Mouse (Mus musculus): ENCODE results near the gene Saysd1. TPM values are rescaled to one million over a fixed set of nuclear protein-coding genes. Genes with fewer than 3 reads are reported as not detected.

Saysd1 gene
- polyA plus RNA-seq, 2 experiments = 1.9 to 4.1 TPM

DNA sequence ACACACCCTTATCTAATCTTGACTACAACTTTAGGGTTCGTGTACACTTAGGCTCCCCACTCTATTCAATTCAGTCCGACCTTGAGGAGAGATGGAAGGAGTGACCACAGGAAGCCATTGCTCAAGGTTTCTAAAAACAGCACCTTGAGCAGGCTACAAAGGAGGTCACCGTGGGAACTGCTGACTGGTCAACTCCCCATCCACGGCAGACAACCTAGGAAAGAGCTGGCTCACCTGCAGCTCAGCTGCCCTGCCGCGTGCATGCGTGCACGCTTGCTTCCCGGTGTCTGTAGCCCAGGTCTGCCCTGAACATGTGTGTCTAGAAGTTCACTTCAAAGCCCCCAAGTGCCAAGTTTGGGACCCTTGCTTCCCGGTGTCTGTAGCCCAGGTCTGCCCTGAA is 19.3 kb upstream of the Saysd1 start:
- peaks cover 0 to 13% of the 10 kb centered on the region in 2 experiments; a peak in 2 of 4 replicates for H3K4me1 ChIP-seq (replicated peaks; ENCODE audit: control insufficient read depth in 2 of 2, insufficient read depth in 2 of 2, low read length in 1 of 2)
- no peaks in the 10 kb centered on the region for H3K36me3 ChIP-seq (replicated peaks; ENCODE audit: control insufficient read depth, insufficient read depth, low read depth)
- no peaks in the 10 kb centered on the region for H3K27me3 ChIP-seq (ENCODE audit: control insufficient read depth, insufficient read depth, low read length)
- WGBS (ENCODE audit: insufficient replicate concordance) = 63% methylated on average over 10 of the region's 10 CpGs
- no peak overlapping the region for H3K9ac ChIP-seq (replicated peaks)
- no peaks in the 10 kb centered on the region for H3K9me3 ChIP-seq (ENCODE audit: control insufficient read depth, low read length)
- DNase-seq (ENCODE audit: low read depth in 3 of 3, low spot score in 3 of 3) = no peak
- H3K4me3 ChIP-seq (ENCODE audit: insufficient read depth in 1 of 2, low read depth in 2 of 2, low read length in 2 of 2) = no peak overlapping the region
- TF ChIP-seq EP300 (IDR thresholded peaks at IDR 0.05; ENCODE audit: low read depth) (no peak), CTCF (IDR thresholded peaks at IDR 0.05; ENCODE audit: low read depth) (no peak)
- no peak overlapping the region for H3K4me2 ChIP-seq (ENCODE audit: low read depth)
- H3K27ac ChIP-seq = no peak overlapping the region
- ATAC-seq (ENCODE audit: insufficient read depth) = no peak

DNA sequence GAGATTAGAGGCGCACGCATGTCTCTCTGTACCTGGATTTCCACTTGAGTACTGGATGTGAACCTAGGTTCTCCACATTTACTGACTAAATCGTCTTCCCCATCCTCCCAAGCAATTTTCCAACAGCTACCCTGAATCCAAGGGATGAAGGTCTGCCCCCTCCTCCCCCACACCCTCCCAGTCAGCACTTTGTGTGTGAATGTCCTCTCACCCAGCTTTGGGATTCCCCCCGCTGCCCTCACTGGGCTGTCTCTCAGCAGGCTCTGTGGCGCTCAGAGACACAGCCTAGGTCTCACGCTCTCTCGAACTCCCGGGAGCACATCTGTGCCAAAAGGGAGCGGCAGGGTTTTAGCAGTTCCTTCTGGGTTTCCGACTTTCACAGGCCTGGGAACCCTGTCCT is 17.4 kb upstream of the Saysd1 start:
- H3K9me3 ChIP-seq (ENCODE audit: control insufficient read depth, low read length) = no peaks in the 10 kb centered on the region
- 71% methylated on average over 10 of the region's 10 CpGs for WGBS (ENCODE audit: insufficient replicate concordance)
- no peak overlapping the region for H3K4me2 ChIP-seq (ENCODE audit: low read depth)
- H3K36me3 ChIP-seq (replicated peaks; ENCODE audit: control insufficient read depth, insufficient read depth, low read depth) = no peaks in the 10 kb centered on the region
- no peak overlapping the region for H3K27ac ChIP-seq
- TF ChIP-seq CTCF (IDR thresholded peaks at IDR 0.05; ENCODE audit: low read depth) = no peak
- no peak for TF ChIP-seq EP300 (IDR thresholded peaks at IDR 0.05; ENCODE audit: low read depth)
- H3K27me3 ChIP-seq (ENCODE audit: control insufficient read depth, insufficient read depth, low read length) = no peaks in the 10 kb centered on the region
- ATAC-seq (ENCODE audit: insufficient read depth) (no peak), DNase-seq (ENCODE audit: low read depth in 3 of 3, low spot score in 3 of 3) (no peak)
- H3K4me3 ChIP-seq (ENCODE audit: insufficient read depth in 1 of 2, low read depth in 2 of 2, low read length in 2 of 2) = no peak overlapping the region
- no peak overlapping the region for H3K9ac ChIP-seq (replicated peaks)
- H3K4me1 ChIP-seq (replicated peaks; ENCODE audit: control insufficient read depth in 2 of 2, insufficient read depth in 2 of 2, low read length in 1 of 2) = peaks cover 0 to 5% of the 10 kb centered on the region in 2 experiments; a peak in 2 of 4 replicates

DNA sequence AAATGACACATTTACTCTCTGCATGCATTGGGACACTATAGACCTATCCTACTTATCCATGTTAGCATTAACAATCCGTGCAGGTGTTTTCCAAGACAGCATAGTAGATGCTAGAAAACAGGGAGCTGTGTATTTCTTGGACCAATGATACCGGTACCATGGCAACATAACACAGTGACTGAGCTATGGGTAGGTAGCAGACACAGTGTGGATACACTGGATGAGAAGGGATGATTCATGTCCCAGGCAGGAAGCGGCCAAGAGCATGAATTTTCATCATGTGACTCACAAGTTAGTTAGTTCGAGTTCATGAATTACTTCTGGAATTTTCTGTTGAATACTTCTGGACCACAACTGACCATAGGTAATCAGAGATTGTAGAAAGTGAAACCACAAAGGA is 16.6 kb upstream of the Saysd1 start:
- TF ChIP-seq EP300 (IDR thresholded peaks at IDR 0.05; ENCODE audit: low read depth) = no peak
- no peak for TF ChIP-seq CTCF (IDR thresholded peaks at IDR 0.05; ENCODE audit: low read depth)
- Histone ChIP-seq H3K4me1 (replicated peaks; ENCODE audit: control insufficient read depth in 2 of 2, insufficient read depth in 2 of 2, low read length in 1 of 2) (peaks cover 0 to 5% of the 10 kb centered on the region in 2 experiments; a peak in 2 of 4 replicates), H3K36me3 (replicated peaks; ENCODE audit: control insufficient read depth, insufficient read depth, low read depth) (no peaks in the 10 kb centered on the region), H3K9me3 (ENCODE audit: control insufficient read depth, low read length) (no peaks in the 10 kb centered on the region), H3K4me2 (ENCODE audit: low read depth) (no peak overlapping the region), H3K27me3 (ENCODE audit: control insufficient read depth, insufficient read depth, low read length) (no peaks in the 10 kb centered on the region), H3K27ac (no peak overlapping the region), H3K4me3 (ENCODE audit: insufficient read depth in 1 of 2, low read depth in 2 of 2, low read length in 2 of 2) (no peak overlapping the region), H3K9ac (replicated peaks) (no peak overlapping the region)
- DNase-seq (ENCODE audit: low read depth in 3 of 3, low spot score in 3 of 3) (no peak), ATAC-seq (ENCODE audit: insufficient read depth) (no peak)
- 60% methylated on average over 4 of the region's 4 CpGs for WGBS (ENCODE audit: insufficient replicate concordance)

DNA sequence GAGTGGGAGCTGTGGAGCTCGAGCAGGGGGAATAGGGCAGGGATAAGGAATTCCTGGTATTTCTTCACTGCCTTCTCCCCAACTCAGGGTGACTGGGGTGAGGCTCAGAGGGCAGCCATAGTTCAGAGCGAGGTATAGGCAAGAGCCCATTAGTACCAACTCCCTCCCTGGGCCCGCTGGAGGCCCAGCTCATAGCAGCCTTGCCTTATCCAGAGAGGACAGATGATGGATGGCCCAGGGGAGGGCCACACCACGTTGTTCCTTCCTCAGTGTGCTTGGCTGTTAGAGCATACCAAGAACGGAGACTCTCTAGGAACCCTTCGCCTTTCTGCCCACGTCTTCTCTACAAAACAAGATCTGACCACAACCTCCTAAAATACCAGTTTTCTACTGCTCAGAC is 15.9 kb upstream of the Saysd1 start:
- Histone ChIP-seq H3K27me3 (ENCODE audit: control insufficient read depth, insufficient read depth, low read length) (no peaks in the 10 kb centered on the region), H3K4me1 (replicated peaks; ENCODE audit: control insufficient read depth in 2 of 2, insufficient read depth in 2 of 2, low read length in 1 of 2) (peaks cover 0 to 5% of the 10 kb centered on the region in 2 experiments; a peak in 2 of 4 replicates), H3K36me3 (replicated peaks; ENCODE audit: control insufficient read depth, insufficient read depth, low read depth) (no peaks in the 10 kb centered on the region), H3K9ac (replicated peaks) (no peak overlapping the region), H3K4me2 (ENCODE audit: low read depth) (no peak overlapping the region), H3K27ac (no peak overlapping the region), H3K9me3 (ENCODE audit: control insufficient read depth, low read length) (no peaks in the 10 kb centered on the region), H3K4me3 (ENCODE audit: insufficient read depth in 1 of 2, low read depth in 2 of 2, low read length in 2 of 2) (no peak overlapping the region)
- no peak for DNase-seq (ENCODE audit: low read depth in 3 of 3, low spot score in 3 of 3)
- WGBS (ENCODE audit: insufficient replicate concordance) = 48% methylated on average over 7 of the region's 7 CpGs
- TF ChIP-seq CTCF (IDR thresholded peaks at IDR 0.05; ENCODE audit: low read depth) = no peak
- TF ChIP-seq EP300 (IDR thresholded peaks at IDR 0.05; ENCODE audit: low read depth) = no peak
- ATAC-seq (ENCODE audit: insufficient read depth) = 0 out of 2 replicates have a peak, but pooled peaks have one; percentile 11

DNA sequence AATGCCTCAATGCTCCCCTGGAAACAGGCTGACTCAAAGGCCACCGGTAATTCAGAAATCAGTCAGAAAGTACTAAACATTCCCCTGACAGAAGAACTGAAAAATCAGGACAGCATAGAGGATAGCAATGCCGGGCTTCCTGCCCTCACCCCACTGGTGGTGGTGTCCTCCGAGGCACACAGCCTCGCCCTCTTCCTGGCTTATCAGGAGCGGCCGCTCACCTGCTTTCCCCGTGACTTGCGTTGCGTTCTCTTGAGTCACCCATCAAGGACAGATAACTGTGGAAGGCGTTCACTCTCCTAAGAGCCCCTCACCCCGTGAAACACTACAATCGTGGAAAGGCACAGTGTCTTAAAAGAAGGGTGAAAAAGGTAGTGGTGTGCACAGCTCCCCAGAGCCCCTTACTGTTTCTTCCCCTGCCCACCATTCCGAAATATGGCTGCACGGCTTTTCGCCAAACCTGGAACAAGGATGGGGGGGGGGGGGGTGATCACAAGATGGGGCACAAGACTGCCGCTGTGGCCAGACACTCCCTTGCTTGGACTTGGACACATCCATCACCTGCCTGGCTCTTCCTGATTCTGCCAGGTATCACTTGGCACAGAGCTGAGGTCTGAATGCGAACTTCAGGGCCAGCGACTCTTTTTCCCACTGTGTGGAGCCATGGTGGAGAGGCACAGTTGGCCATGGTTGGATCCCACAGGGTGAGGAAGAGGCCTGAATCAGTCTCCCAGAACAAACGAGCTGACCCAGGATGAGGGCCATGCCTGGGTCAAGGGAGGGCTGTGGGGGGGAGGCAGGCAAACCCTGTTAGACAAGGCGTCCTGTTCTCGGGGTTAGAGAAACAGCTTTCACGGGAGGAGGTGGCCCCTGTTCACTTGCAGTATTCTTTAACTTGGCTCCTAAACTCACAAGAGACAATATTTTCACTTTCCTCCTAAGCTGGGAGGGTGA is 11.1 kb upstream of the Saysd1 start:
- ATAC-seq (ENCODE audit: insufficient read depth) (no peak), DNase-seq (ENCODE audit: low read depth in 3 of 3, low spot score in 3 of 3) (no peak)
- H3K36me3 ChIP-seq (replicated peaks; ENCODE audit: control insufficient read depth, insufficient read depth, low read depth) = peaks cover 6% of the 10 kb centered on the region
- no peak overlapping the region for H3K4me2 ChIP-seq (ENCODE audit: low read depth)
- no peak overlapping the region for H3K27ac ChIP-seq
- H3K9ac ChIP-seq (replicated peaks) = no peak overlapping the region
- H3K9me3 ChIP-seq (ENCODE audit: control insufficient read depth, low read length) = no peaks in the 10 kb centered on the region
- no peak overlapping the region for H3K4me3 ChIP-seq (ENCODE audit: insufficient read depth in 1 of 2, low read depth in 2 of 2, low read length in 2 of 2)
- peaks cover 0 to 1% of the 10 kb centered on the region in 2 experiments; a peak in 1 of 4 replicates for H3K4me1 ChIP-seq (replicated peaks; ENCODE audit: control insufficient read depth in 2 of 2, insufficient read depth in 2 of 2, low read length in 1 of 2)
- no peaks in the 10 kb centered on the region for H3K27me3 ChIP-seq (ENCODE audit: control insufficient read depth, insufficient read depth, low read length)
- WGBS (ENCODE audit: insufficient replicate concordance) = 69% methylated on average over 22 of the region's 22 CpGs
- TF ChIP-seq EP300 (IDR thresholded peaks at IDR 0.05; ENCODE audit: low read depth) (no peak), CTCF (IDR thresholded peaks at IDR 0.05; ENCODE audit: low read depth) (no peak)
